Mouse (Mus musculus) midbrain, embryonic 13.5 days (tissue): ENCODE measurements around the gene Mark2. TPM values are rescaled to one million over a fixed set of nuclear protein-coding genes. Genes with fewer than 3 reads are reported as not detected.

Experiments used
- ATAC-seq: fragments of 200-750 bp; cut with Nextera tagmentation; 2 replicates; pipeline ENCODE4 v1.8.0; 2017; ENCODE audit warnings: mild to moderate bottlenecking, moderate TSS enrichment, moderate library complexity
- H3K27ac ChIP-seq: fragments of 300-500 bp; sonication (generic); 2 replicates; pipeline ENCODE4 v1.5.1; 2015; ENCODE audit warnings: inconsistent platforms, mild to moderate bottlenecking, moderate library complexity
- H3K27me3 ChIP-seq: fragments of 300-500 bp; sonication (generic); 2 replicates; pipeline ENCODE4 v1.6.1; 2015; ENCODE audit warnings: mild to moderate bottlenecking, inconsistent platforms
- H3K36me3 ChIP-seq: fragments of 300-500 bp; sonication (generic); 2 replicates; pipeline ENCODE4 v1.6.1; 2015; ENCODE audit warnings: mild to moderate bottlenecking, inconsistent platforms
- H3K4me1 ChIP-seq: fragments of 300-500 bp; sonication (generic); replicated peaks from 2 replicates; pipeline ENCODE4 v1.6.1; 2015; ENCODE audit warnings: inconsistent platforms
- H3K4me2 ChIP-seq: fragments of 300-500 bp; sonication (generic); replicated peaks from 2 replicates; pipeline ENCODE4 v1.6.1; 2015; ENCODE audit warnings: moderate library complexity, mild to moderate bottlenecking, inconsistent platforms
- H3K4me3 ChIP-seq: fragments of 300-500 bp; sonication (generic); replicated peaks from 2 replicates; pipeline ENCODE4 v1.5.1; 2015; ENCODE audit warnings: mild to moderate bottlenecking, inconsistent platforms
- H3K9ac ChIP-seq: fragments of 300-500 bp; sonication (generic); replicated peaks from 2 replicates; pipeline ENCODE4 v1.6.1; 2015; ENCODE audit warnings: mild to moderate bottlenecking, inconsistent platforms
- H3K9me3 ChIP-seq: fragments of 300-500 bp; sonication (generic); 2 replicates; pipeline ENCODE4 v1.6.1; 2016; ENCODE audit warnings: mild to moderate bottlenecking, inconsistent platforms
- WGBS: fragments of 180-500 bp; shearing (Covaris S2); methylation state at CpG from one replicate; pipeline ENCODE4 v1.1.7; 2015; 5-methylcytosine and 5-hydroxymethylcytosine counted together
- polyA plus RNA-seq: library from polyadenylated mRNA; unstranded; fragments of >200 nt; fragmentation: Nextera tagmentation; extraction: Ambion mirVana; gene quantifications from 2 replicates; pipeline ENCODE4 v1.2.1, GENCODE M21; 2015

Mark2 gene
- polyA plus RNA-seq, 1 experiment from 2014 or later, result 47.1 TPM

- no peaks in the 10 kb centered on the region for H3K9me3 ChIP-seq
- H3K27ac ChIP-seq, result no peak overlapping the region
- no peak overlapping the region for H3K4me2 ChIP-seq
- no peak overlapping the region for H3K9ac ChIP-seq
- no peak overlapping the region for H3K4me3 ChIP-seq
- 62% methylated on average over 1 of the region's 1 CpGs for WGBS
- H3K36me3 ChIP-seq, result no peaks in the 10 kb centered on the region
- H3K27me3 ChIP-seq, result no peaks in the 10 kb centered on the region
- no peaks in the 10 kb centered on the region for H3K4me1 ChIP-seq
- no peak for ATAC-seq
Measured at GRCm38 (mm10) chr19:7349993-7350392, 8.3 kb upstream of the Mark2 start.

DNA sequence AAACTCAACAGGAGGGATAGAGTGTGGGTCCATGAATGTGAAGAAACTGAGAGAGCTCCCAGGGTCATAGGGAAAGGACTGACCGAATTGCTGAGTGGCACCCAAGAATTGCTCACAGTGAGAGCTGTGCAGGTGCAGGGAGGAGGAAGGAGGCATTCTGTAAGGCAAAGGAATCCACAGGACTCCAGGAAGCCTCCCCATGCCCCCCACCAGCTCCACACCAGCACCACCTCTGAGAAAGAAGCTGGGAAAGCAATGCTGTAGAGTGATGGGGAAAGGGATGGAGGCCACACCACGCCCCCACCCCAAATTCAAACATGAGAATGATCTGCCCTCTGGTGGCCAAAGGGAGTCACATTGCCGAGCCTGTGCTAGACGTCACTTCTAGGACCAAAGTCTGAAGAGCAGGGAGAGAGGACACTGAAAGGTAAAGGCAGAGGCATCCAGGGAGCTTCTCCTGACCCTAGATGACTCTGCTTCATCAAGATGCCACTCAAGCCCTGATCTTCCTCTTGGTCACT is 3.6 kb upstream of the Mark2 start:
- no peak overlapping the region for H3K4me3 ChIP-seq
- no peak for ATAC-seq
- H3K4me2 ChIP-seq, result no peak overlapping the region
- no peaks in the 10 kb centered on the region for H3K27me3 ChIP-seq
- no peaks in the 10 kb centered on the region for H3K36me3 ChIP-seq
- WGBS, result 19% methylated on average over 4 of the region's 4 CpGs
- H3K9ac ChIP-seq, result no peak overlapping the region
- peaks cover 8% of the 10 kb centered on the region for H3K4me1 ChIP-seq
- H3K9me3 ChIP-seq, result no peaks in the 10 kb centered on the region
- no peak overlapping the region for H3K27ac ChIP-seq

GRCm38 (mm10) chr19:7342646-7343045 is 986 bp upstream of the Mark2 start:
- H3K36me3 ChIP-seq, result 0 out of 2 replicates have a peak, but pooled peaks cover 4% of the 10 kb centered on the region
- H3K4me1 ChIP-seq, result peaks cover 34% of the 10 kb centered on the region
- no peak overlapping the region for H3K4me3 ChIP-seq
- 73% methylated on average over 2 of the region's 2 CpGs for WGBS
- no peak for ATAC-seq
- H3K9ac ChIP-seq, result no peak overlapping the region
- H3K9me3 ChIP-seq, result no peaks in the 10 kb centered on the region
- no peaks in the 10 kb centered on the region for H3K27me3 ChIP-seq
- H3K4me2 ChIP-seq, result no peak overlapping the region
- no peak overlapping the region for H3K27ac ChIP-seq

DNA sequence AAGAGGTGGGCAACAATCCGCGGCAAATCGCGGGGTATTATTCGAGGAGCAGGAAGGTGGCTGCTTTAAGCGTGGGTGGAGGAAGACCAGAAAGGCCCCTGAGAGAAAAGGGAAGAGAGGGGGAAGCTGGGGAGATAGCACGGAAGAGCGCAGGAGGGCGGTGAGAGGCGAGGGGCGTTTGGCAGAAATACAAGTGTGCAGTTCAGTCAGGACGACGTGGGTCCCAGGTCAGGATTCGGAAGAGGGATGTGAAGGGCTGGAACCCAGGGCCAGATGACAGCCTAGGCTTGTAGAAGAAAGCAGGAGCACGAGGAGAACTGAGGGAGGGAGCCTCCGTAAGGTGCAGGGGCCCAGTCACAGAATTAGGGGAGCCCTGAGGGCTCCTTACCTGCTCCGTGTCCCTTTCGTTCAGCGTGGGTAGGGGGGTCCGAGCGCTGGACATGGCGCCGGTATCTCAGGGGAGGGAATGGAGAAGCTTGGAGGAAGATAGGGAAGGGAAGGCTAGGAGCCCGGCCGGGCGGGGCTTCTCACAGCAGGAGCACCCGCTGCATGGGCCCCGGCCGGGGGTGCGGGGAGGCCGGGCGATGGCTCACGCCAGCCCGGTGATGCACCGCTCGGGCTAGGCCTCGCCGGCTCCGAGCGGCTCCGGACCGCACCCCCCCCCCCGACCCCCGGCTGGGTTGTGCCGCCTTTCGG is 732 bp downstream of the Mark2 start:
- Histone ChIP-seq H3K27me3 (no peaks in the 10 kb centered on the region), H3K4me2 (peak overlapping the region; percentile 89), H3K4me3 (peak overlapping the region; percentile 93), H3K9me3 (no peaks in the 10 kb centered on the region), H3K4me1 (peaks cover 52% of the 10 kb centered on the region), H3K36me3 (0 out of 2 replicates have a peak, but pooled peaks cover 4% of the 10 kb centered on the region), H3K27ac (peak overlapping the region; percentile 89), H3K9ac (peak overlapping the region; percentile 99)
- 1% methylated on average over 32 of the region's 46 CpGs for WGBS
- peak; percentile 87 for ATAC-seq

DNA sequence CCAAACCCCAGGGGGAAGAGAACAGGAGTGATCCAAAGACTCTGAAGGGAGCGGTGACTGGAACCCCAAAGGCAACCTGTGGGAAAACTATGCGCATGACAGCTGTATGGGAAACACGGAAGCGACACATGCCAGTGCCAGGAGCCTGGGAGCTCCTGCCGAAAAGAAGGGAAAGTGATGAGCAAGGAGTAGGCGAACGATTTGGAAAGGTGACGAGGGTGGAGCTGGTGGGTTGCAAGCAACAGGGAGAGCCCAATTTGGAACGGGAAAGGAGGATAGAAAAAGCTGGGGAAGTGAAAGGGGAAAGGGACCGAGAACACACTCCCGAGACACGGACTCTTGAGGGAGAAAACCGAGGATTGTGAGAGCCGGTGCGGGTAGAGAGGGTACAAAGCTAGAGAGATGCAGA is 1.3 kb downstream of the Mark2 start:
- 0 out of 2 replicates have a peak, but pooled peaks cover 4% of the 10 kb centered on the region for H3K36me3 ChIP-seq
- H3K4me1 ChIP-seq, result peaks cover 57% of the 10 kb centered on the region
- peak overlapping the region; percentile 99 for H3K9ac ChIP-seq
- no peaks in the 10 kb centered on the region for H3K9me3 ChIP-seq
- WGBS, result 1% methylated on average over 15 of the region's 15 CpGs
- peak overlapping the region; percentile 89 for H3K27ac ChIP-seq
- no peak for ATAC-seq
- peak overlapping the region; percentile 93 for H3K4me3 ChIP-seq
- no peaks in the 10 kb centered on the region for H3K27me3 ChIP-seq
- peak overlapping the region; percentile 89 for H3K4me2 ChIP-seq

GRCm38 (mm10) chr19:7339867-7340266 is 1.8 kb downstream of the Mark2 start:
- 53% methylated on average over 4 of the region's 4 CpGs for WGBS
- Histone ChIP-seq H3K27ac (no peak overlapping the region), H3K9me3 (no peaks in the 10 kb centered on the region), H3K27me3 (no peaks in the 10 kb centered on the region), H3K4me3 (peak overlapping the region; percentile 93), H3K4me1 (peaks cover 58% of the 10 kb centered on the region), H3K36me3 (0 out of 2 replicates have a peak, but pooled peaks cover 4% of the 10 kb centered on the region), H3K9ac (peak overlapping the region; percentile 99), H3K4me2 (peak overlapping the region; percentile 89)
- no peak for ATAC-seq

DNA sequence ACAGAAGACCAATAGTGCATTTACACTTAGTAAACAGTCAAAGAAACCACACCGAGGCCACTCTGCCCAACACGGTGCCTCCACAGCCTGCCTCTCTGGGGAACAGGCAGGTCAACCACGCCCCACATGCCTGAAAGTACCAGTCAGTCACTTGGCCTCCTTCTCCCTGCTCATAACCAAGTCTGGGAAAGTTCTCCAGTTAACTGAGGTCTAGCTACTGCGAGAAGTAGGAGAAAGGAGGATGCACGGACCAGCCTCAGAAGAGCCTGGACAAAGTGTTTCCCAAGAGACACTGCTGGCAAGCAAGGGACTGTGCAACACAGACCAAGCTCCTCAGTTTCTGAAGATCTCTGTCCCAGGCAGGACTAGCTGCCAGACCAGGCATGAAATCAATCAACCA is 2.6 kb downstream of the Mark2 start:
- Histone ChIP-seq H3K9me3 (no peaks in the 10 kb centered on the region), H3K27ac (no peak overlapping the region), H3K9ac (peak overlapping the region; percentile 99), H3K4me1 (peaks cover 58% of the 10 kb centered on the region), H3K4me3 (peak overlapping the region; percentile 93; the same call in 1 of the 2 replicates), H3K4me2 (peak overlapping the region; percentile 89), H3K27me3 (no peaks in the 10 kb centered on the region), H3K36me3 (peaks cover 4% of the 10 kb centered on the region; the same call in 1 of the 2 replicates)
- 74% methylated on average over 5 of the region's 5 CpGs for WGBS
- ATAC-seq, result no peak

GRCm38 (mm10) chr19:7337781-7338342 is 3.8 kb downstream of the Mark2 start:
- Histone ChIP-seq H3K27ac (no peak overlapping the region), H3K27me3 (no peaks in the 10 kb centered on the region), H3K4me1 (peaks cover 58% of the 10 kb centered on the region), H3K9ac (peak overlapping the region; percentile 99; the same call in 1 of the 2 replicates), H3K4me3 (no peak overlapping the region), H3K4me2 (peak overlapping the region; percentile 89; the same call in 1 of the 2 replicates), H3K36me3 (peaks cover 12% of the 10 kb centered on the region; the same call in 1 of the 2 replicates), H3K9me3 (no peaks in the 10 kb centered on the region)
- 95% methylated on average over 2 of the region's 2 CpGs for WGBS
- ATAC-seq, result no peak

- no peak overlapping the region for H3K9ac ChIP-seq
- H3K4me1 ChIP-seq, result peaks cover 53% of the 10 kb centered on the region
- no peak overlapping the region for H3K27ac ChIP-seq
- H3K4me3 ChIP-seq, result no peak overlapping the region
- H3K4me2 ChIP-seq, result no peak overlapping the region
- peaks cover 18% of the 10 kb centered on the region for H3K36me3 ChIP-seq
- no peaks in the 10 kb centered on the region for H3K27me3 ChIP-seq
- 95% methylated on average over 4 of the region's 4 CpGs for WGBS
- ATAC-seq, result no peak
- no peaks in the 10 kb centered on the region for H3K9me3 ChIP-seq
Measured at GRCm38 (mm10) chr19:7335656-7336055, 6.0 kb downstream of the Mark2 start.

- H3K9me3 ChIP-seq, result no peaks in the 10 kb centered on the region
- no peak overlapping the region for H3K4me3 ChIP-seq
- no peaks in the 10 kb centered on the region for H3K27me3 ChIP-seq
- no peak overlapping the region for H3K4me2 ChIP-seq
- H3K4me1 ChIP-seq, result peaks cover 37% of the 10 kb centered on the region
- no peak for ATAC-seq
- WGBS, result 88% methylated on average over 2 of the region's 2 CpGs
- H3K36me3 ChIP-seq, result peaks cover 25% of the 10 kb centered on the region
- H3K27ac ChIP-seq, result no peak overlapping the region
- no peak overlapping the region for H3K9ac ChIP-seq
Measured at GRCm38 (mm10) chr19:7334049-7334448, 7.6 kb downstream of the Mark2 start.

GRCm38 (mm10) chr19:7321391-7321790 is 20.3 kb downstream of the Mark2 start:
- H3K27me3 ChIP-seq, result no peaks in the 10 kb centered on the region
- ATAC-seq, result no peak
- H3K4me3 ChIP-seq, result no peak overlapping the region
- H3K4me2 ChIP-seq, result no peak overlapping the region
- H3K9me3 ChIP-seq, result no peaks in the 10 kb centered on the region
- WGBS, result 77% methylated on average over 3 of the region's 3 CpGs
- H3K4me1 ChIP-seq, result no peaks in the 10 kb centered on the region; the same call in 1 of the 2 replicates
- no peaks in the 10 kb centered on the region for H3K36me3 ChIP-seq
- H3K9ac ChIP-seq, result no peak overlapping the region
- H3K27ac ChIP-seq, result no peak overlapping the region

- H3K4me2 ChIP-seq, result no peak overlapping the region
- H3K9ac ChIP-seq, result no peak overlapping the region
- no peak overlapping the region for H3K27ac ChIP-seq
- peaks cover 7% of the 10 kb centered on the region for H3K4me1 ChIP-seq
- H3K9me3 ChIP-seq, result no peaks in the 10 kb centered on the region
- H3K4me3 ChIP-seq, result no peak overlapping the region
- no peaks in the 10 kb centered on the region for H3K27me3 ChIP-seq
- 76% methylated on average over 2 of the region's 2 CpGs for WGBS
- no peaks in the 10 kb centered on the region for H3K36me3 ChIP-seq
- no peak for ATAC-seq
Measured at GRCm38 (mm10) chr19:7320181-7320580, 21.5 kb downstream of the Mark2 start.
